Mouse (Mus musculus): ENCODE data around the gene Ate1.

- TF ChIP-seq POLR2A (IDR thresholded peaks at IDR 0.05; ENCODE audit: insufficient read depth, low read depth, low read length) = no peak
- TF ChIP-seq CTCF (IDR thresholded peaks at IDR 0.05; ENCODE audit: insufficient read depth, low read depth, low read length) = no peak
These were observed 38.4 kb upstream of the Ate1 start for GRCm38 (mm10) chr7:130558592-130558991.
